Mouse (Mus musculus) MEL (cell line): ENCODE data around the gene AC124108.1. TPM values are rescaled to one million over a fixed set of nuclear protein-coding genes. Genes with fewer than 3 reads are reported as not detected.

ENCODE experiments used
- DNase-seq: peaks from one replicate; pipeline ENCODE4 v3.0.0; 2011; ENCODE audit warnings: low read depth, low spot score
- H3K27ac ChIP-seq: 2 replicates; pipeline ENCODE4 v1.5.1; 2012; ENCODE audit warnings: low read depth, mild to moderate bottlenecking, control low read depth, low read length, moderate library complexity; ENCODE audit not compliant: control insufficient read depth
- H3K27me3 ChIP-seq, 2 experiments: fragments of 150-350 bp in 1 of 2; sonication (generic) in 1 of 2; 2 replicates each; pipeline ENCODE4 v1.6.1; 2012; ENCODE audit warnings: low read length in 2 of 2, mild to moderate bottlenecking in 2 of 2, improper control_type of control experiment in 1 of 2, moderate library complexity in 1 of 2; ENCODE audit not compliant: insufficient read depth in 2 of 2, control insufficient read depth in 1 of 2
- H3K36me3 ChIP-seq, 2 experiments: 2 replicates each; pipeline ENCODE4 v1.6.1; 2012 to 2014; ENCODE audit warnings: low read length in 2 of 2, improper control_type of control experiment in 1 of 2, inconsistent platforms in 1 of 2, mild to moderate bottlenecking in 1 of 2; ENCODE audit not compliant: insufficient read depth in 2 of 2, control insufficient read depth in 1 of 2
- H3K4me1 ChIP-seq, 2 experiments: fragments of 150-350 bp in 1 of 2; sonication (generic) in 1 of 2; 2 replicates each; pipeline ENCODE4 v1.6.1; 2012; ENCODE audit warnings: low read length in 2 of 2, improper control_type of control experiment in 1 of 2, mild to moderate bottlenecking in 1 of 2; ENCODE audit not compliant: insufficient read depth in 2 of 2, control insufficient read depth in 1 of 2
- H3K4me3 ChIP-seq, 2 experiments: fragments of 150-350 bp in 1 of 2; sonication (generic) in 1 of 2; 2 replicates each; pipeline ENCODE4 v1.5.1; 2012; ENCODE audit warnings: low read depth in 2 of 2, low read length in 2 of 2, mild to moderate bottlenecking in 2 of 2, moderate library complexity in 2 of 2, control low read depth in 1 of 2, improper control_type of control experiment in 1 of 2; ENCODE audit not compliant: control insufficient read depth in 1 of 2, insufficient read depth in 1 of 2
- H3K79me2 ChIP-seq: 2 replicates; pipeline ENCODE4 v1.6.1; 2012; ENCODE audit warnings: mild to moderate bottlenecking, low read length, moderate library complexity; ENCODE audit not compliant: control insufficient read depth, poor library complexity, insufficient read depth
- H3K9ac ChIP-seq: 2 replicates; pipeline ENCODE4 v1.6.1; 2012; ENCODE audit warnings: low read depth, mild to moderate bottlenecking, control low read depth, low read length, moderate library complexity; ENCODE audit not compliant: control insufficient read depth, poor library complexity, severe bottlenecking
- H3K9me3 ChIP-seq: fragments of 150-350 bp; sonication (generic); replicated peaks from 2 replicates; pipeline ENCODE4 v1.6.1; 2012; ENCODE audit warnings: mild to moderate bottlenecking, low read length, improper control_type of control experiment, moderate library complexity; ENCODE audit not compliant: insufficient read depth
- BHLHE40 ChIP-seq: IDR thresholded peaks from 2 replicates; pipeline ENCODE4 v1.6.1; 2012; ENCODE audit warnings: low read depth, mild to moderate bottlenecking, inconsistent platforms, low read length, improper control_type of control experiment, borderline replicate concordance
- CHD2 ChIP-seq: IDR thresholded peaks from 2 replicates; pipeline ENCODE4 v1.6.1; 2011; ENCODE audit warnings: low read length, improper control_type of control experiment
- E2F4 ChIP-seq: IDR thresholded peaks from 2 replicates; pipeline ENCODE4 v1.6.1; 2011; ENCODE audit warnings: low read depth, low read length, improper control_type of control experiment, borderline replicate concordance
- ELF1 ChIP-seq: IDR thresholded peaks from 2 replicates; pipeline ENCODE4 v1.6.1; 2014; ENCODE audit warnings: low read depth, mild to moderate bottlenecking, inconsistent platforms, low read length, improper control_type of control experiment, moderate library complexity
- EP300 ChIP-seq, 2 experiments: IDR thresholded peaks; 2 replicates each; pipeline ENCODE4 v1.6.1; 2011; ENCODE audit warnings: improper control_type of control experiment in 2 of 2, low read length in 2 of 2, low read depth in 1 of 2, mild to moderate bottlenecking in 1 of 2
- ETS1 ChIP-seq: IDR thresholded peaks from 2 replicates; pipeline ENCODE4 v1.6.1; 2012; ENCODE audit warnings: low read depth, mild to moderate bottlenecking, inconsistent platforms, low read length, improper control_type of control experiment, moderate library complexity
- GATA1 ChIP-seq: IDR thresholded peaks from 2 replicates; pipeline ENCODE4 v1.6.1; 2011; ENCODE audit warnings: low read depth, low read length, improper control_type of control experiment
- JUND ChIP-seq: IDR thresholded peaks from 2 replicates; pipeline ENCODE4 v1.6.1; 2011; ENCODE audit warnings: low read depth, mild to moderate bottlenecking, improper control_type of control experiment, low read length
- MAFK ChIP-seq: IDR thresholded peaks from 2 replicates; pipeline ENCODE4 v1.6.1; 2011; ENCODE audit warnings: low read depth, mild to moderate bottlenecking, low read length, improper control_type of control experiment, borderline replicate concordance
- MAX ChIP-seq: IDR thresholded peaks from 2 replicates; pipeline ENCODE4 v1.6.1; 2011; ENCODE audit warnings: low read length, improper control_type of control experiment
- MEF2A ChIP-seq: IDR thresholded peaks from 2 replicates; pipeline ENCODE4 v1.6.1; 2014; ENCODE audit warnings: low read depth, mild to moderate bottlenecking, inconsistent platforms, low read length, improper control_type of control experiment; ENCODE audit not compliant: poor library complexity, insufficient replicate concordance, severe bottlenecking; ENCODE audit errors: extremely low read depth
- MXI1 ChIP-seq: IDR thresholded peaks from 2 replicates; pipeline ENCODE4 v1.6.1; 2011; ENCODE audit warnings: mild to moderate bottlenecking, low read depth, low read length, improper control_type of control experiment
- MYB ChIP-seq: IDR thresholded peaks from 2 replicates; pipeline ENCODE4 v1.6.1; 2011; ENCODE audit warnings: mild to moderate bottlenecking, low read depth, low read length, improper control_type of control experiment
- NELFE ChIP-seq: IDR thresholded peaks from 2 replicates; pipeline ENCODE4 v1.6.1; 2011; ENCODE audit warnings: low read depth, low read length, improper control_type of control experiment
- POLR2A ChIP-seq, 2 experiments: IDR thresholded peaks; 2 replicates each; pipeline ENCODE4 v1.6.1; 2011 to 2012; ENCODE audit warnings: low read length in 2 of 2, mild to moderate bottlenecking in 2 of 2, control low read depth in 1 of 2, improper control_type of control experiment in 1 of 2, low read depth in 1 of 2, moderate library complexity in 1 of 2; ENCODE audit not compliant: control insufficient read depth in 1 of 2, insufficient read depth in 1 of 2, poor library complexity in 1 of 2
- POLR2AphosphoS5 ChIP-seq: IDR thresholded peaks from 2 replicates; pipeline ENCODE4 v1.6.1; 2012; ENCODE audit warnings: low read depth, borderline replicate concordance, mild to moderate bottlenecking, inconsistent platforms, low read length, moderate library complexity, mixed read lengths
- RAD21 ChIP-seq: IDR thresholded peaks from 2 replicates; pipeline ENCODE4 v1.6.1; 2011; ENCODE audit warnings: mild to moderate bottlenecking, low read depth, low read length, improper control_type of control experiment
- RCOR1 ChIP-seq: IDR thresholded peaks from 2 replicates; pipeline ENCODE4 v1.6.1; 2012; ENCODE audit warnings: low read depth, mild to moderate bottlenecking, inconsistent platforms, low read length, improper control_type of control experiment
- SMC3 ChIP-seq: IDR thresholded peaks from 2 replicates; pipeline ENCODE4 v1.6.1; 2011; ENCODE audit warnings: low read depth, low read length, improper control_type of control experiment
- TAL1 ChIP-seq: IDR thresholded peaks from 2 replicates; pipeline ENCODE4 v1.6.1; 2012; ENCODE audit warnings: mild to moderate bottlenecking, inconsistent platforms, low read length, moderate library complexity, mixed read lengths
- TCF12 ChIP-seq: IDR thresholded peaks from 2 replicates; pipeline ENCODE4 v1.6.1; 2014; ENCODE audit warnings: low read depth, mild to moderate bottlenecking, inconsistent platforms, low read length, improper control_type of control experiment, moderate library complexity
- UBTF ChIP-seq: IDR thresholded peaks from 2 replicates; pipeline ENCODE4 v1.6.1; 2012; ENCODE audit warnings: low read depth, mild to moderate bottlenecking, inconsistent platforms, low read length, improper control_type of control experiment, moderate library complexity, borderline replicate concordance; ENCODE audit not compliant: insufficient read depth
- USF1 ChIP-seq: IDR thresholded peaks from 2 replicates; pipeline ENCODE4 v1.6.1; 2014; ENCODE audit warnings: low read depth, mild to moderate bottlenecking, inconsistent platforms, low read length, improper control_type of control experiment, moderate library complexity
- USF2 ChIP-seq, 2 experiments: IDR thresholded peaks; 2 replicates each; pipeline ENCODE4 v1.6.1; 2011 to 2012; ENCODE audit warnings: improper control_type of control experiment in 2 of 2, low read length in 2 of 2, borderline replicate concordance in 1 of 2, inconsistent platforms in 1 of 2, low read depth in 1 of 2, mild to moderate bottlenecking in 1 of 2; ENCODE audit not compliant: insufficient read depth in 1 of 2
- ZNF384 ChIP-seq: IDR thresholded peaks from 2 replicates; pipeline ENCODE4 v1.6.1; 2012; ENCODE audit warnings: low read depth, mild to moderate bottlenecking, inconsistent platforms, low read length, improper control_type of control experiment
- polyA plus RNA-seq, 2 experiments: library from polyadenylated mRNA; stranded (reverse) in 1 of 2; unstranded in 1 of 2; fragments of >175 nt in 1 of 2; fragments of >200 nt in 1 of 2; gene quantifications; 2 replicates each; pipeline versions ENCODE4 v1.2.1 to v1.2.4; 2012; ENCODE audit warnings: low replicate concordance in 2 of 2, low read depth in 1 of 2; ENCODE audit not compliant: insufficient read length in 2 of 2, insufficient read depth in 1 of 2, missing spikeins in 1 of 2
- total RNA-seq: library from RNA; depleted of rRNA; stranded (reverse); fragments of 300-350 nt; gene quantifications from 2 replicates; pipeline ENCODE4 v1.2.3, GENCODE M21; 2012

Gene AC124108.1
- total and polyA plus RNA-seq, 3 experiments = not detected

- Histone ChIP-seq H3K9ac (no peak overlapping the region), H3K4me1 (peaks cover 0 to 6% of the 10 kb centered on the region in 2 experiments; a peak in 2 of 4 replicates), H3K4me3 (no peak overlapping the region), H3K36me3 (no peaks in the 10 kb centered on the region), H3K27ac (no peak overlapping the region), H3K27me3 (no peaks in the 10 kb centered on the region; a peak in 1 of 4 replicates), H3K79me2 (no peaks in the 10 kb centered on the region; the same call in 1 of the 2 replicates), H3K9me3 (no peaks in the 10 kb centered on the region)
- TF ChIP-seq ETS1 = no peak
- TF ChIP-seq JUND = no peak
- TF ChIP-seq SMC3 = no peak
- no peak for TF ChIP-seq MEF2A
- TF ChIP-seq MAX = no peak
- no peak for TF ChIP-seq E2F4
- no peak for TF ChIP-seq ELF1
- no peak for TF ChIP-seq UBTF
- no peak for TF ChIP-seq NELFE
- no peak for TF ChIP-seq RCOR1
- no peak for TF ChIP-seq CHD2
- TF ChIP-seq POLR2AphosphoS5 = no peak
- TF ChIP-seq RAD21 = no peak
- no peak for TF ChIP-seq POLR2A (IDR thresholded peaks at IDR 0.05; ENCODE audit: control insufficient read depth in 1 of 2, insufficient read depth in 1 of 2, low read depth in 1 of 2, low read length in 2 of 2, poor library complexity in 1 of 2)
- no peak for TF ChIP-seq MAFK
- TF ChIP-seq MXI1 = no peak
- no peak for TF ChIP-seq ZNF384
- no peak for TF ChIP-seq USF1
- DNase-seq = no peak
These were observed 47.5 kb upstream of the AC124108.1 start for GRCm38 (mm10) chr1:132143730-132144129.

GRCm38 (mm10) chr1:132144223-132144622 is 47.0 kb upstream of the AC124108.1 start:
- Histone ChIP-seq H3K9ac (no peak overlapping the region), H3K4me3 (no peak overlapping the region), H3K9me3 (no peaks in the 10 kb centered on the region), H3K27me3 (no peaks in the 10 kb centered on the region; a peak in 1 of 4 replicates), H3K36me3 (no peaks in the 10 kb centered on the region), H3K27ac (no peak overlapping the region), H3K79me2 (no peaks in the 10 kb centered on the region; the same call in 1 of the 2 replicates), H3K4me1 (peaks cover 0 to 6% of the 10 kb centered on the region in 2 experiments; a peak in 1 of 4 replicates)
- no peak for DNase-seq
- TF ChIP-seq TAL1 (no peak), MAFK (no peak), EP300 (IDR thresholded peaks at IDR 0.05; ENCODE audit: low read depth in 1 of 2, low read length in 2 of 2) (no peak), POLR2AphosphoS5 (no peak), USF2 (IDR thresholded peaks at IDR 0.05; ENCODE audit: borderline replicate concordance in 1 of 2, insufficient read depth in 1 of 2, low read depth in 1 of 2, low read length in 2 of 2) (no peak), TCF12 (no peak), ELF1 (no peak), POLR2A (IDR thresholded peaks at IDR 0.05; ENCODE audit: control insufficient read depth in 1 of 2, insufficient read depth in 1 of 2, low read depth in 1 of 2, low read length in 2 of 2, poor library complexity in 1 of 2) (no peak), BHLHE40 (no peak), CHD2 (no peak), MYB (no peak), GATA1 (no peak)
